Mouse (Mus musculus): ENCODE data around the gene Ppp1r1a. TPM values are rescaled to one million over a fixed set of nuclear protein-coding genes. Genes with fewer than 3 reads are reported as not detected.

Ppp1r1a gene
- polyA plus RNA-seq, 1 experiment from 2014 or later: 9.4 TPM

DNA sequence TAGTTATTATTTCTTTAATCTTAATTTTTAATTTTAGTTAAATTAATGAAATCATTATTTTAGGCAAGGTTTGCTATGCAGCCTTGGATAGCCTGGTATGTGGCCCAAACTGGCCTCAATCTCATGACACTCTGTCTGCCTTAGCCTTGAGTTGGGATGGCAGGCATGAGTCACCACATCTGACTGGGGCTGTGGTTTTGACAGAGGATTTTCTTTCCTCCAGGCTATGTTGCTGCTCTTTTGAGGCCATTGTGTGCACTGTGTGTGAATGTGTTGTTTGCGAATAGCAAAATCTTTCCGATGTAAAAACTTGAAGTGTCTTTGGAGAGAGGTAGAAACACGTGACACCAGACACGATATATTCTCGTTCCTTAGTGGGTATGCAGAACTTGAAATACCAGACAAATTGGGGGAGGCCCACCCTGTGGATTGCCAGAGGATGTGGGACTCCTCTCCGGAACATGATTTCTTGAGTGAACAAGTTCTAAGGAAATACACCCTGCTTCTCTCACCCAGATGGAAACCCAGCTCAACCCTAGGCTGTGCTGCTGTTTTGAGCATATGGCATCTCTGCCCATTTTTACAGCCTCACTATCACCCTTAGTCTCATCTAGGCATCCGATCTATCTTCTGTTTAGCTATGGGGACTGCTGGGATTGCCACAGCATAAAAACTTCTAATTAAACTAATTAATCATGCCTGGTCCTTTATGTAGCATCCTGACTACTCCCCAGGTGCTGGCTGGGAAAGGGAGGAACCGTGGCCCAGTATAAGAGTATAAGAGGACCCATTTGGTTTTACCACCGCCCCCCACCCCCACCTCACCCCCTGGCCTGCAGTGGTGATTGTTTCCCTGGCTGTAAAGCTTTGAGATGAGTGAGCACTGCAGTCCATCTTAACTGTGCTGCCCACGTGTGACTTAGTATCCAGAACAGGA, 41.3 kb downstream of the Ppp1r1a start:
- CTCF ChIA-PET: interaction anchor here (0.8 to 2.1 kb wide), 3 partner anchors 11 to 34 kb away, joined by 3 to 10 read pairs (median 6); no protein-coding TSS in a partner anchor
- TF ChIP-seq CTCF (IDR thresholded peaks at IDR 0.05): no peak

DNA sequence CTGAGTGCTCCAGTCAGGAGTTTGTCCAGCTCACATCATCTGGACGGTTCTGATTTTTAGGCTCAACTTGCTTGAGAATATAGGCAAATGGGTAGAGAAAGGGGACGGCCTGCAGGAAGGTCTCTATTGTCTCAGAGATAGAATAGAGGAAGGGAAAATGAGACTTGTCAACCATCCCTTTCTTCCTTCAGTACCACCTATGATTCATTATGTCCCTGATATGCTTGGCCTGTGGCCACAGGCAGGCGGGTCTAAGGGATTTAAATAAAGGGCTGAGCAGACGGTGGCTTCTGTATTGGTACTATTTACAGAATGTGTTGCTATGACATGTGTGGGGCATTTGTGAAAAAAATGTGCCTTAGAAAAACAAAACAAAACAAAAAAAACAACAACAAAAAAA, 49.5 kb downstream of the Ppp1r1a start:
- ATAC-seq (no peak), DNase-seq (ENCODE audit: low read depth, low spot score) (no peak)
- POLR2A ChIA-PET: no interaction called here
- CTCF ChIA-PET: no interaction called here
- no peaks in the 10 kb centered on the region for H3K27me3 ChIP-seq
- no peak for TF ChIP-seq CTCF (IDR thresholded peaks at IDR 0.05)
- in situ Hi-C loops (cut with MboI; ENCODE audit: low pct_unique_long_range_greater_than_20kb): no loop called here

More for the DNA sequence above, 41.3 kb downstream of the Ppp1r1a start:
- DNase-seq (ENCODE audit: low read depth, low spot score) (peak; percentile 70), ATAC-seq (peak; percentile 99)
- POLR2A ChIA-PET: interaction anchor here (1.1 kb wide), 1 partner anchor 8 kb away, joined by 3 read pairs; no protein-coding TSS in a partner anchor
- in situ Hi-C loops (cut with MboI; ENCODE audit: low pct_unique_long_range_greater_than_20kb): no loop called here
- H3K27me3 ChIP-seq: no peaks in the 10 kb centered on the region

GRCm38 (mm10) chr15:103486658-103487057, 51.1 kb downstream of the Ppp1r1a start:
- DNase-seq (ENCODE audit: low read depth, low spot score) (no peak), ATAC-seq (no peak)
- TF ChIP-seq CTCF (IDR thresholded peaks at IDR 0.05): no peak
- ChIA-PET POLR2A (no interaction called here), CTCF (interaction anchor here (0.9 to 2.4 kb wide), 2 partner anchors 32 to 44 kb away, joined by 3 to 9 read pairs; no protein-coding TSS in a partner anchor)
- in situ Hi-C loops (cut with MboI; ENCODE audit: low pct_unique_long_range_greater_than_20kb): no loop called here
- no peaks in the 10 kb centered on the region for H3K27me3 ChIP-seq

DNA sequence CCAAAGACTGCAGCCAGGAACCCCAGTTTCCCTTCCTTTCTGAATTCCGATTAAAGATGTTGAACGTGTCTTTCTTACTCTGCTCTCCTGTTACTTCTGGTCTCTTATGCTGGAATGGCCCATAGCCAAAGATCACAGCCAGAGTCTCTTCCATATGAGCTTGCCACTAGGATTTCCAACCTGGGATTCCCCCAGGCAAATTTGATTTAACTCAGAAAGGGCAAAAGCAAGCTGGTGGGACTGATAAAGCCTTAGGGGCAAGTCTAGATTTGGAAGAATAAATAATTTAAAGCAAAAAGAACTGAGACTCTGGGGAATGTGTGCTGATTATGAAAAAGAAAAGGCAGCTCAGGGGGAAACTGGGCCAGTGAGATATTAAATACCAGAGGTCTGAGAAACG, 52.7 kb downstream of the Ppp1r1a start:
- in situ Hi-C loops (cut with MboI; ENCODE audit: low pct_unique_long_range_greater_than_20kb): no loop called here
- TF ChIP-seq CTCF (IDR thresholded peaks at IDR 0.05): no peak
- no peak for ATAC-seq
- CTCF ChIA-PET: interaction anchor here (1.2 to 2.4 kb wide), 3 partner anchors 11 to 63 kb away, joined by 3 to 9 read pairs (median 5); no protein-coding TSS in a partner anchor
- no peak for DNase-seq (ENCODE audit: low read depth, low spot score)
- POLR2A ChIA-PET: no interaction called here
- H3K27me3 ChIP-seq: no peaks in the 10 kb centered on the region

DNA sequence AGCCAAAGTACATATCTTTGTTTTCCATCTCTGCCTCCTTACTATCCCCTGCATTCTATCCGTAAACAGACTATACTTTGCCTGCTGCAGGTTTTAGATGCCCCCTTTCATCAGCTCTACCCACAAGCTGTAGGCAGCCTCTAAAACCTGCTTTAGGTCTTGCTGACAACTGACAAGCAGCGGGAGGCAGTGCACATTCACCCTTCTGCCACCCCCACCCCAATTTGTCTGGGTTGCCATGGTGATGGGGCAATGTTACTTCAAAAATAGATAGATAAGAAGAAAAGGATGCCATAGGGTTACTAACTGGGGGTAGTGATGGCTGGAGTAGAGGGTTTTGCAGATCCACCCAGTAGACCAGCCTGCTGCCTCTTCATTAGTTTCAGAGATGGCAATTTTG, 53.3 kb downstream of the Ppp1r1a start:
- CTCF ChIA-PET: interaction anchor here (1.6 kb wide), 1 partner anchor 64 kb away, joined by 5 read pairs; no protein-coding TSS in a partner anchor
- ATAC-seq: no peak
- in situ Hi-C loops (cut with MboI; ENCODE audit: low pct_unique_long_range_greater_than_20kb): loop anchor here (5.0 kb wide), 1 partner anchor 48 kb away; no protein-coding TSS in a partner anchor
- no peaks in the 10 kb centered on the region for H3K27me3 ChIP-seq
- no peak for DNase-seq (ENCODE audit: low read depth, low spot score)
- no peak for TF ChIP-seq CTCF (IDR thresholded peaks at IDR 0.05)
- POLR2A ChIA-PET: no interaction called here

- TF ChIP-seq CTCF (IDR thresholded peaks at IDR 0.05): peak; percentile 80
- H3K27me3 ChIP-seq: no peaks in the 10 kb centered on the region
- POLR2A ChIA-PET: no interaction called here
- ATAC-seq (peak; percentile 46), DNase-seq (ENCODE audit: low read depth, low spot score) (no peak)
- in situ Hi-C loops (cut with MboI; ENCODE audit: low pct_unique_long_range_greater_than_20kb): loop anchor here (5.0 kb wide), 1 partner anchor 50 kb away; no protein-coding TSS in a partner anchor
- CTCF ChIA-PET: interaction anchor here (0.7 to 2.2 kb wide), 12 partner anchors 10 to 64 kb away, joined by 3 to 14 read pairs (median 4); no protein-coding TSS in a partner anchor
These were observed 55.3 kb downstream of the Ppp1r1a start for GRCm38 (mm10) chr15:103482488-103482887.

Other genes with a start within 250 kb of the Ppp1r1a start
- gene Gpr84, start 227.4 kb downstream of the Ppp1r1a start, polyA plus RNA-seq (2021): not detected
- 22.9 TPM for gene Zfp385a, start 197.9 kb downstream of the Ppp1r1a start, polyA plus RNA-seq (2021)
- gene Itga5, start 171.2 kb downstream of the Ppp1r1a start, polyA plus RNA-seq (2021): 48.6 TPM
- gene Gtsf1, start 107.5 kb downstream of the Ppp1r1a start, polyA plus RNA-seq (2021): not detected
- 0.17 TPM for gene Gtsf2, start 89.5 kb downstream of the Ppp1r1a start, polyA plus RNA-seq (2021)
- gene Nckap1l, start 84.2 kb downstream of the Ppp1r1a start, polyA plus RNA-seq (2021): 0.19 TPM
- 1.4 TPM for gene Pde1b, start 35.0 kb downstream of the Ppp1r1a start, polyA plus RNA-seq (2021)
- not detected for gene Glycam1, start 27.1 kb upstream of the Ppp1r1a start, polyA plus RNA-seq (2021)
- not detected for gene Mucl1, start 217.5 kb upstream of the Ppp1r1a start, polyA plus RNA-seq (2021)